Mouse (Mus musculus): ENCODE data around the gene Fam213a. TPM values are rescaled to one million over a fixed set of nuclear protein-coding genes. Genes with fewer than 3 reads are reported as not detected.

The Fam213a gene
- polyA plus RNA-seq, 2 experiments = 39.4 to 41.8 TPM

DNA sequence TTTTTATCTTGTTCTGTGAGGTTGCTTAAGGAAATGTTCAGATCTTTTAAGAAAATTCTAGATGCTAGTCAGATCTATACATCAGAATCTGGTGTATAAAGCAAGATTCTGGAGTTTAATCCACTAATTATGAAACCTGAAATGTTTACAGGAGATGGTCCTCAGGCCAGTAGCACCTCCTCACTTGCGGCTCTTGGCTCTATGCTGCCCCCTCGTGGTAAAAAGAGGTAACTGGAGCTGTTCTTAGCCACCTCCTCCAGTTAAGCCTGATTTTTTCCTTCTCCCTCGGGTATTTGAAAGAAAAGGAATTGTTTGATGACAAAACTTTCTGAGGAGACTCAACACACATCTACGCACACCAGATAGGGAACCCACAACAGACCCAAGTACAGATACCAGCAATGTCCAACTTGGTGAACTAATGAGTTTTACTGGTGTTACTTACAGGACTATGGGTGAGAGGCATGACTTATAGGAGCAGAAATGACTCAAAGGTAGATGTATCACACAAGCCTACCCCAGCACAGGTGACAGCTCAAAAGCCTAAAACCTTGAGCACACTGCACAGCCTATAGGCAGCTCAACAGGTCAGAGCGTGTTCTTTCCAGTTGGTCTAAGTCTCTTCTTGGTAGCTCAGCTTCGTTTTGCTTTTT lies 21.7 kb upstream of the Fam213a start:
- H3K27me3 ChIP-seq (ENCODE audit: control insufficient read depth, insufficient read depth, low read length) = no peaks in the 10 kb centered on the region
- H3K4me2 ChIP-seq (ENCODE audit: low read depth) = no peak overlapping the region
- DNase-seq (ENCODE audit: low read depth in 3 of 3, low spot score in 3 of 3) = peak in 2 of 3 experiments; percentile 51 to 59
- no peak overlapping the region for H3K27ac ChIP-seq
- H3K9me3 ChIP-seq (ENCODE audit: control insufficient read depth, low read length) = no peaks in the 10 kb centered on the region
- no peaks in the 10 kb centered on the region for H3K36me3 ChIP-seq (replicated peaks; ENCODE audit: control insufficient read depth, insufficient read depth, low read depth)
- no peak overlapping the region for H3K9ac ChIP-seq (replicated peaks)
- peak; percentile 43; the same call in 1 of the 2 replicates for ATAC-seq (ENCODE audit: insufficient read depth)
- no peak overlapping the region for H3K4me3 ChIP-seq (ENCODE audit: insufficient read depth in 1 of 2, low read depth in 2 of 2, low read length in 2 of 2)
- H3K4me1 ChIP-seq (replicated peaks; ENCODE audit: control insufficient read depth in 2 of 2, insufficient read depth in 2 of 2, low read length in 1 of 2) = peaks cover 0 to 5% of the 10 kb centered on the region in 2 experiments; a peak in 1 of 4 replicates
- 31% methylated on average over 6 of the region's 6 CpGs for WGBS (ENCODE audit: insufficient replicate concordance)
- peak; percentile 94 for TF ChIP-seq CTCF (IDR thresholded peaks at IDR 0.05; ENCODE audit: low read depth)
- TF ChIP-seq EP300 (IDR thresholded peaks at IDR 0.05; ENCODE audit: low read depth) = no peak

DNA sequence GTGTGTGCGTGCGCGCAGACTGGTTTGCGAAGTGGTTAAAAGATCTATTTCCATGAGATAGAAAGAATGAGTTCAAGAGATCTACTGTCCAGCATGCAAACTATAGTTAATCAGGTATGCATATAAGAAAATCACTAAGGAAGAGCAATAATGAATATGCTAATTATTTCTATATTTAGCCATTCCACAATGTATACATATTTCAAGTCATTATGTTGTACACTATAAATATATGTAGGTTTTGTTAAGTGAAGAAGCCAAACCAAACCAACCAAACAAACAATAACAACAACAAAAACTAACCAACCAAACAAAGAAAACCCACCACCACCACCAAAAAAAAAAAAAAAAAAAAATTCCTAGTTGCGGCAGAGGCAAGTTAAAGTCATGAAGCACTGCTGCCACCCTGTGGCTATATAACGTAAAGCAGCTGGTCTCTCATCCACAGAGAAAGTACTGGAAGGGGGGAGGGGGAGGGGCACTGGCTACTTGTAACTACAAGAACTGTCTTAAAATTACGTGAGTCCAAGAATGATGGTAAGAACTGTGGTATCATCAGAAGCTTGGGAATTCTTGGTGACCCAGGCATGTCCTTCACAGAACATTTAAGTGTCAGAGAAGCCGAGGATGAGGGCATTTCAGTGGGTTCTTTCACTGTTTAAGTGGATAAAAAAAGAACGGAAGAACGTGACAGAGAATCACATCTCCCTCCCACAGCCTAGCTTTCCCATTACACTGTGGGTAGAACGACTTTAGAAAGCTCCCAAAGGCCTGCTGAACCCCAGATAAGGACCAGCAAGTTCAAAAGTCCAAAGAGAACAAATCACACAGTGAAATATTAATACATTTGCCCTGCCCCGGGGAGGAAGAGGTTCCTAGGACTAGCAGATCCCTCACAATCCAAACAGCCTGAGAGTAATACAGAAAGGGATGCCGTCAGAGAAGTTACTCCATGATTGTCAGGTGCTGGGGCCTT lies 19.8 kb upstream of the Fam213a start:
- H3K4me3 ChIP-seq (ENCODE audit: insufficient read depth in 1 of 2, low read depth in 2 of 2, low read length in 2 of 2) = no peak overlapping the region
- no peak overlapping the region for H3K4me2 ChIP-seq (ENCODE audit: low read depth)
- H3K27me3 ChIP-seq (ENCODE audit: control insufficient read depth, insufficient read depth, low read length) = no peaks in the 10 kb centered on the region
- H3K4me1 ChIP-seq (replicated peaks; ENCODE audit: control insufficient read depth in 2 of 2, insufficient read depth in 2 of 2, low read length in 1 of 2) = peaks cover 0 to 5% of the 10 kb centered on the region in 2 experiments; a peak in 1 of 4 replicates
- no peak for ATAC-seq (ENCODE audit: insufficient read depth)
- TF ChIP-seq EP300 (IDR thresholded peaks at IDR 0.05; ENCODE audit: low read depth) (no peak), CTCF (IDR thresholded peaks at IDR 0.05; ENCODE audit: low read depth) (peak; percentile 81)
- 50% methylated on average over 13 of the region's 13 CpGs for WGBS (ENCODE audit: insufficient replicate concordance)
- H3K27ac ChIP-seq = no peak overlapping the region
- H3K36me3 ChIP-seq (replicated peaks; ENCODE audit: control insufficient read depth, insufficient read depth, low read depth) = no peaks in the 10 kb centered on the region
- peak; percentile 59 to 71 (median 64) for DNase-seq (ENCODE audit: low read depth in 3 of 3, low spot score in 3 of 3)
- no peaks in the 10 kb centered on the region for H3K9me3 ChIP-seq (ENCODE audit: control insufficient read depth, low read length)
- H3K9ac ChIP-seq (replicated peaks) = no peak overlapping the region

DNA sequence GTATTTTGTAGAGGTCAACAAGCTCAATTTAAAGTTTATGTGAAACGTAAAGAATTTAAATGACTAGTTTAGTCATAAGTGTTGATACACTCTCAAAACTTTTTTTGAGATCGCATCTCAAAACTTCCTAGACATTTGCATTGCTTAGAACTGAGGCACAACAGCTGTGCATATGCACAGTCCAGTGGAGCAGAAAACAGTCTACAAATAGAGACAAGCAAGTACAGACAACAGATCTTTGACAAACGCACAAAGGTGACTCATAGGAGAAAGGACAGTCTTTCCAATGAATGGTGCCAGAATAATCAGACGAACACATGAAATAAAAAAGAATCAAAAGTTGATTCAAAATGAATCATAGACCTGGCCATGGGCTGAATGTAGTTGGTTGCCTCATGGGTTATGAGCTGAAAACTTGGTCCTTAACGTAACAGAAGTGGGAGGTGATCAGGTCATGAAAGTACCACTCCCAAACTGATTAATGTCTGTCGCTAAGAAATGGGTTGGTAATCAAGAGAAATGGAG lies 17.5 kb upstream of the Fam213a start:
- H3K9me3 ChIP-seq (ENCODE audit: control insufficient read depth, low read length) = no peaks in the 10 kb centered on the region
- no peak for ATAC-seq (ENCODE audit: insufficient read depth)
- H3K36me3 ChIP-seq (replicated peaks; ENCODE audit: control insufficient read depth, insufficient read depth, low read depth) = no peaks in the 10 kb centered on the region
- H3K27me3 ChIP-seq (ENCODE audit: control insufficient read depth, insufficient read depth, low read length) = no peaks in the 10 kb centered on the region
- H3K4me2 ChIP-seq (ENCODE audit: low read depth) = no peak overlapping the region
- no peak overlapping the region for H3K27ac ChIP-seq
- H3K4me3 ChIP-seq (ENCODE audit: insufficient read depth in 1 of 2, low read depth in 2 of 2, low read length in 2 of 2) = no peak overlapping the region
- TF ChIP-seq EP300 (IDR thresholded peaks at IDR 0.05; ENCODE audit: low read depth) (no peak), CTCF (IDR thresholded peaks at IDR 0.05; ENCODE audit: low read depth) (no peak)
- WGBS (ENCODE audit: insufficient replicate concordance) = 77% methylated on average over 6 of the region's 6 CpGs
- H3K4me1 ChIP-seq (replicated peaks; ENCODE audit: control insufficient read depth in 2 of 2, insufficient read depth in 2 of 2, low read length in 1 of 2) = peaks cover 6 to 15% of the 10 kb centered on the region in 2 experiments
- H3K9ac ChIP-seq (replicated peaks) = no peak overlapping the region
- no peak for DNase-seq (ENCODE audit: low read depth in 3 of 3, low spot score in 3 of 3)

DNA sequence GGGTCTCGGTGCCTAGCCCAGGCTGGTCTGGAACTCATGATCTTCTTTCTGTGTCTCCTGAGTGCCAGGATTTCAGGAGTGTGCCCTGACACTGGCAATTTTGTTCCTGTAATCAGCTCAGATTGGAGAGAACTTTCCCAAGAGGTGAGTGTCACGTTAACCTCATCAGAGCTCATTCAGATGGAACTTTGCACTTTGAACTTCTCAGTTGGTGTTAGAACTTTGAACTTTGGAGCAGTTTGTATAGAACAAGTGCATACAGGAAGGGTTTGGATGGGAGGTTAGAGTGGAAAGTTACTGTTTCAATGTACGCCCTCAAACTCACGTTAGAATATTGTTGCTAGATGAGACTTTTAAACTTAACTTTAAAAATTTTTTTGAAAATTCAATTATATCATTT lies 15.7 kb upstream of the Fam213a start:
- 63% methylated on average over 4 of the region's 4 CpGs for WGBS (ENCODE audit: insufficient replicate concordance)
- no peak overlapping the region for H3K27ac ChIP-seq
- H3K36me3 ChIP-seq (replicated peaks; ENCODE audit: control insufficient read depth, insufficient read depth, low read depth) = no peaks in the 10 kb centered on the region
- TF ChIP-seq EP300 (IDR thresholded peaks at IDR 0.05; ENCODE audit: low read depth) = no peak
- TF ChIP-seq CTCF (IDR thresholded peaks at IDR 0.05; ENCODE audit: low read depth) = no peak
- no peaks in the 10 kb centered on the region for H3K27me3 ChIP-seq (ENCODE audit: control insufficient read depth, insufficient read depth, low read length)
- H3K9ac ChIP-seq (replicated peaks) = no peak overlapping the region
- DNase-seq (ENCODE audit: low read depth in 3 of 3, low spot score in 3 of 3) (no peak), ATAC-seq (ENCODE audit: insufficient read depth) (no peak)
- H3K4me3 ChIP-seq (ENCODE audit: insufficient read depth in 1 of 2, low read depth in 2 of 2, low read length in 2 of 2) = no peak overlapping the region
- H3K9me3 ChIP-seq (ENCODE audit: control insufficient read depth, low read length) = no peaks in the 10 kb centered on the region
- peaks cover 19 to 31% of the 10 kb centered on the region in 2 experiments for H3K4me1 ChIP-seq (replicated peaks; ENCODE audit: control insufficient read depth in 2 of 2, insufficient read depth in 2 of 2, low read length in 1 of 2)
- H3K4me2 ChIP-seq (ENCODE audit: low read depth) = no peak overlapping the region

All from liver, embryonic 14.5 days (tissue).